Mouse (Mus musculus): ENCODE results near the gene Med28. TPM values are rescaled to one million over a fixed set of nuclear protein-coding genes. Genes with fewer than 3 reads are reported as not detected.

Med28 gene
- polyA plus RNA-seq, 1 experiment: 64.6 TPM

DNA sequence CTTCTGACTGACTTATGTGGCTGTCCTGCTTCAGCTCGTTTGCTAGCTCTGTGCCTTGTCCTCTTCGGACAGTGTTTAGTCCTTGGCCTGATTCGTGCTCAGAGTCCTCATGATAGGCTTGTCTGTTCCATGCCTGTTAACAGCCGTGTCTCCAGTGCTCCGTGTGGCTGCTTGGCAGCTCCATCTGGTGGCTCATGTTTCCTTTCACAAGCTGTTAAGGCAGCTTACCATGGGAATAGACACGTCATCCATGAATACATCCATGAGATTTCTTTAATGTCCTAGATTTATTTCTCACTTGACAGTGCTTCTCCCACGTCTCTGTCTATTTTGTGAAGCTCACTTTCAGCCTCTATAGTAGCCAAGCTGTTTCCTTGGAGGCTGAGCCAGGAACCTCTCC lies 10.0 kb upstream of the Med28 start:
- no peaks in the 10 kb centered on the region for H3K27me3 ChIP-seq (ENCODE audit: control insufficient read depth, insufficient read depth, low read length)
- DNase-seq (ENCODE audit: low read depth in 1 of 2, low spot score in 2 of 2): no peak
- H3K4me1 ChIP-seq (ENCODE audit: control insufficient read depth, insufficient read depth, insufficient read length): no peaks in the 10 kb centered on the region
- peaks cover 18% of the 10 kb centered on the region for H3K36me3 ChIP-seq (ENCODE audit: control insufficient read depth, insufficient read depth, low read length)
- TF ChIP-seq CTCF (IDR thresholded peaks at IDR 0.05; ENCODE audit: extremely low read depth, insufficient read depth, insufficient read length, insufficient replicate concordance): no peak
- TF ChIP-seq POLR2A (IDR thresholded peaks at IDR 0.05; ENCODE audit: low read depth, low read length): no peak
- no peak overlapping the region for H3K4me3 ChIP-seq (ENCODE audit: extremely low read depth, insufficient read depth, insufficient read length)
- H3K27ac ChIP-seq (ENCODE audit: insufficient read depth, low read length): no peak overlapping the region
- 89% methylated on average over 7 of the region's 7 CpGs for WGBS

DNA sequence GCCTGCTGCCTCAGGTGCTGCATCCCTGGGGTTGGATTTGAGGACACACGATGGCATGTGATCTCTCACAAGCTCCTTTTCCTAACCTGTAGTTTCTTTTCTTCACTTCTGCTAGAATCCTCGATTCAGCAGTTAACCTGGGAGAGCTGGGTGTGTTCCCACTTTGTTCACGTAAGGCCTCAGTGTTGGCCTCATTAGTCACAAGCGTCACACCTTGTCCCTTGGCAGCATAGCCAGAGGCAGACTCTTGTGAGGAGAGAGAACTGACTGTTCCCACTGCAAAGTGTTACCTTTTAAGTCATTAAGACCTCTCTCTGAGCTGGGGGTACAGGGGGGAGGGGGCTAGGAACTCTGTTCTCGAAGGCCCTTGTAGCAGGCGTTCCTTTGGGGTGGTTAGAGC lies 7.1 kb upstream of the Med28 start:
- Histone ChIP-seq H3K36me3 (ENCODE audit: control insufficient read depth, insufficient read depth, low read length) (peaks cover 7% of the 10 kb centered on the region), H3K27me3 (ENCODE audit: control insufficient read depth, insufficient read depth, low read length) (no peaks in the 10 kb centered on the region), H3K27ac (ENCODE audit: insufficient read depth, low read length) (no peak overlapping the region), H3K4me3 (ENCODE audit: extremely low read depth, insufficient read depth, insufficient read length) (no peak overlapping the region), H3K4me1 (ENCODE audit: control insufficient read depth, insufficient read depth, insufficient read length) (no peaks in the 10 kb centered on the region)
- 93% methylated on average over 6 of the region's 6 CpGs for WGBS
- DNase-seq (ENCODE audit: low read depth in 1 of 2, low spot score in 2 of 2): no peak
- no peak for TF ChIP-seq POLR2A (IDR thresholded peaks at IDR 0.05; ENCODE audit: low read depth, low read length)
- TF ChIP-seq CTCF (IDR thresholded peaks at IDR 0.05; ENCODE audit: extremely low read depth, insufficient read depth, insufficient read length, insufficient replicate concordance): no peak

DNA sequence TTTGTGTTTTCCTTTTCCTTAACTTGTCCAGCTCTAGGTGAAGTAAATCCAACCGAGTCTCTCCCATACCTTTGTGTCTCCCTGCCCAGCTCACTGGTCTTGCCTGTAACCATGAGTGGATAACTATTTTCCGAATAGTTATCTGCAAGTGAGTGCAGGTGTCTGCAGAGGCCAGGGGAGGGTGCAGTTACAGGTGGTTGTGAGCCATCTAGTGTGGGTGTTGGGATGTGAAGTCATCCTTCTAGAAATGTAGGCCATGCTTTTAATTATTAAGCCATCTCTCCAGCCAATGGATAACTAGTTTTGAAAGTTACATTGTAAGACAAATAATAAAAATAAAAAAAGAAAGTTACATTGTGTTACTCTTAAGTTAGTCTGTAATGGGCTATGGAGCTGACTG lies 6.5 kb upstream of the Med28 start:
- 87% methylated on average over 2 of the region's 2 CpGs for WGBS
- TF ChIP-seq POLR2A (IDR thresholded peaks at IDR 0.05; ENCODE audit: low read depth, low read length) (no peak), CTCF (IDR thresholded peaks at IDR 0.05; ENCODE audit: extremely low read depth, insufficient read depth, insufficient read length, insufficient replicate concordance) (no peak)
- no peaks in the 10 kb centered on the region for H3K4me1 ChIP-seq (ENCODE audit: control insufficient read depth, insufficient read depth, insufficient read length)
- no peak for DNase-seq (ENCODE audit: low read depth in 1 of 2, low spot score in 2 of 2)
- H3K27ac ChIP-seq (ENCODE audit: insufficient read depth, low read length): no peak overlapping the region
- H3K27me3 ChIP-seq (ENCODE audit: control insufficient read depth, insufficient read depth, low read length): no peaks in the 10 kb centered on the region
- H3K4me3 ChIP-seq (ENCODE audit: extremely low read depth, insufficient read depth, insufficient read length): no peak overlapping the region
- H3K36me3 ChIP-seq (ENCODE audit: control insufficient read depth, insufficient read depth, low read length): peaks cover 7% of the 10 kb centered on the region

DNA sequence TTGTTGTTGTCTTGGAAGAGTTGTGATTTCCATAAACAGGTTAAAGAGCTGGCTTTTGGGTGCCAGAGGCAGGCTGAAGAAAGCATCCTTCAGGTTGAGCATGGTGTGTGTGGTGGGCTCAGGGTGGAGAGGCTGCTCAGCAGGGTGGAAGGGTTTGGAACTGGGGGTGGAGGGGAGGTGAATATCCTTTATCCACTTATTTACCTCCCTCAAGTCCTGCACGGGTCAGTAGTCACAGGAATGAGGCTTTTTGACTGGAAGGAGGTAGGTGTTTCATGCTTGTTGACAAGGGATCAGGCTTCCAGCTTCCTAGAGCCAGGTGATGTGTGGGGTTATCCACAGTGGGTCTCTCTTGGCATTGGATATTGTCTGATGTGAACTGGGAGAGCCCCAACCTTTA lies 5.4 kb upstream of the Med28 start:
- no peaks in the 10 kb centered on the region for H3K27me3 ChIP-seq (ENCODE audit: control insufficient read depth, insufficient read depth, low read length)
- H3K4me3 ChIP-seq (ENCODE audit: extremely low read depth, insufficient read depth, insufficient read length): no peak overlapping the region
- peaks cover 7% of the 10 kb centered on the region for H3K36me3 ChIP-seq (ENCODE audit: control insufficient read depth, insufficient read depth, low read length)
- no peaks in the 10 kb centered on the region for H3K4me1 ChIP-seq (ENCODE audit: control insufficient read depth, insufficient read depth, insufficient read length)
- no peak overlapping the region for H3K27ac ChIP-seq (ENCODE audit: insufficient read depth, low read length)
- TF ChIP-seq CTCF (IDR thresholded peaks at IDR 0.05; ENCODE audit: extremely low read depth, insufficient read depth, insufficient read length, insufficient replicate concordance) (no peak), POLR2A (IDR thresholded peaks at IDR 0.05; ENCODE audit: low read depth, low read length) (no peak)
- 90% methylated on average over 1 of the region's 1 CpGs for WGBS
- no peak for DNase-seq (ENCODE audit: low read depth in 1 of 2, low spot score in 2 of 2)

DNA sequence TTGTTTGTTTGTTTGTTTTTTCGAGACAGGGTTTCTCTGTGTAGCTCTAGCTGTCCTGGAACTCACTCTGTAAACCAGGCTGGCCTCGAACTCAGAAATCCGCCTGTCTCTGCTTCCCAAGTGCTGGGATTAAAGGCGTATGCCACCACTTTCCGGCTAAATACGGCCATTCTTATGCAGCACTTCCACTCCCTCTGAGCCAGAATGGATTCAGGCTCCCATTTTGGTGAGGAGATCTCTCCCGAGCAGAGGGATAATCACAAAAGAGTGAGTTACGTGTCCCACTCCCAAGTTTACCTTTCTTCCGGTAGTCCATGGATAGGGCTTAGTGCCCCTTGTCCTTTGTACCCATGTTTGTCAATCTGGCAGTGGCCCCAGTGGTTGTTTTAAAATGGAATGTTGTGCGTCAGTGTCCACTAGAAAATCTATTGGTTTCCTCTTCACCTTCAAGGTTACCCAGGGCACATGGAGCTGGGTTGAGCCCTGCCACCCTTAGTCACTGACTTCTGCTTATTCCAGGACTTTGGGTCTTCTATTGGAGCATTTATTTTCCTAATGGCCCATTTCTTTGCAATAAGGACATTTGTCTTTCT lies 4.8 kb upstream of the Med28 start:
- H3K27me3 ChIP-seq (ENCODE audit: control insufficient read depth, insufficient read depth, low read length): no peaks in the 10 kb centered on the region
- H3K4me3 ChIP-seq (ENCODE audit: extremely low read depth, insufficient read depth, insufficient read length): no peak overlapping the region
- no peak for TF ChIP-seq POLR2A (IDR thresholded peaks at IDR 0.05; ENCODE audit: low read depth, low read length)
- no peaks in the 10 kb centered on the region for H3K4me1 ChIP-seq (ENCODE audit: control insufficient read depth, insufficient read depth, insufficient read length)
- no peak for DNase-seq (ENCODE audit: low read depth in 1 of 2, low spot score in 2 of 2)
- H3K36me3 ChIP-seq (ENCODE audit: control insufficient read depth, insufficient read depth, low read length): peaks cover 7% of the 10 kb centered on the region
- no peak overlapping the region for H3K27ac ChIP-seq (ENCODE audit: insufficient read depth, low read length)
- WGBS: 92% methylated on average over 10 of the region's 10 CpGs

DNA sequence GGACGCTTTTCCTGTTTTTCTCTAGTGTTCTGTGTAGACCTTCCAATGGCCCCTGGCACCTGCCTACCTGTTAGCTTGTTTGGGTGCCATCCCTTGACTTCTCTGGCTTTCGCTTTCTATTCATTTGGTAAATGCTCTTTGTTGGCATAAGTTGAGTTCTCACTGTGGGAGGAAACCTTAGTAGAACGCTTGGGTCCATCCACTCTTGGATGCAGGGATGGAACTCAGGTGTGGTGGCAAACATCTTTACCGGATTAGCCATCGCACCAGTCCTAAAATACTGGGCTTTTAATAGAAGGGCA lies 731 bp downstream of the Med28 start:
- no peak for TF ChIP-seq POLR2A (IDR thresholded peaks at IDR 0.05; ENCODE audit: low read depth, low read length)
- no peak for TF ChIP-seq CTCF (IDR thresholded peaks at IDR 0.05; ENCODE audit: extremely low read depth, insufficient read depth, insufficient read length, insufficient replicate concordance)
- H3K4me3 ChIP-seq (ENCODE audit: extremely low read depth, insufficient read depth, insufficient read length): peak overlapping the region; percentile 94
- DNase-seq (ENCODE audit: low read depth in 1 of 2, low spot score in 2 of 2): no peak
- H3K4me1 ChIP-seq (ENCODE audit: control insufficient read depth, insufficient read depth, insufficient read length): no peaks in the 10 kb centered on the region; the same call in 1 of the 2 replicates
- 8% methylated on average over 5 of the region's 5 CpGs for WGBS
- peaks cover 10% of the 10 kb centered on the region; the same call in 1 of the 2 replicates for H3K36me3 ChIP-seq (ENCODE audit: control insufficient read depth, insufficient read depth, low read length)
- peak overlapping the region; percentile 56; the same call in 1 of the 2 replicates for H3K27ac ChIP-seq (ENCODE audit: insufficient read depth, low read length)
- H3K27me3 ChIP-seq (ENCODE audit: control insufficient read depth, insufficient read depth, low read length): no peaks in the 10 kb centered on the region

DNA sequence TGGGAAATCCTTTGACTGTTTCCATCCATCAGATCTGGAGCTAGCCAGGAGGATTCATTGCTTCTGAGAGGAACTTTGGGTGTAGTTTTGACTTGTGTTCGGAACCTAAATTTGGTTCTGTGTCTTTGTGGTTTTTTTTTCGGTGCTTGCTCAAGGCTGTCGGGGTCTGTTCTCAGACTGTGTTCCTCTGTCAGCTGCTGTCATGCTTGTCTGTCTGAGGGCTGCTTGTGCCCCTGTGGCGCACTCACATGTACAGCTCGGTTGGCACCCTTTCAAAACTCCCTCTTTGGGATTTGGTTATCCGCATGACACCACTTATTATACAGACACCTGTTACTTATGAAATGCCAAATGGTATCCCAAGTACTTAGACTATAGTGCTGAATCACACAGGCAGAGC lies 1.6 kb downstream of the Med28 start:
- H3K27ac ChIP-seq (ENCODE audit: insufficient read depth, low read length): no peak overlapping the region
- no peak overlapping the region for H3K4me3 ChIP-seq (ENCODE audit: extremely low read depth, insufficient read depth, insufficient read length)
- H3K36me3 ChIP-seq (ENCODE audit: control insufficient read depth, insufficient read depth, low read length): peaks cover 13% of the 10 kb centered on the region
- TF ChIP-seq POLR2A (IDR thresholded peaks at IDR 0.05; ENCODE audit: low read depth, low read length): no peak
- TF ChIP-seq CTCF (IDR thresholded peaks at IDR 0.05; ENCODE audit: extremely low read depth, insufficient read depth, insufficient read length, insufficient replicate concordance): no peak
- H3K27me3 ChIP-seq (ENCODE audit: control insufficient read depth, insufficient read depth, low read length): no peaks in the 10 kb centered on the region
- DNase-seq (ENCODE audit: low read depth in 1 of 2, low spot score in 2 of 2): no peak
- 74% methylated on average over 6 of the region's 6 CpGs for WGBS
- H3K4me1 ChIP-seq (ENCODE audit: control insufficient read depth, insufficient read depth, insufficient read length): no peaks in the 10 kb centered on the region; the same call in 1 of the 2 replicates
